Mouse (Mus musculus) neural tube, embryonic 10.5 days (tissue): Measurements from ENCODE around the gene Myh14.

Experiments
- DNase-seq: peaks from one replicate; pipeline ENCODE4 v3.0.0-alpha.2; 2017; ENCODE audit warnings: low spot score; ENCODE audit errors: extremely low spot score

The Myh14 gene

GRCm38 (mm10) chr7:44602443-44602842 is 68.2 kb downstream of the Myh14 start:
- DNase-seq, result peak; percentile 17

DNA sequence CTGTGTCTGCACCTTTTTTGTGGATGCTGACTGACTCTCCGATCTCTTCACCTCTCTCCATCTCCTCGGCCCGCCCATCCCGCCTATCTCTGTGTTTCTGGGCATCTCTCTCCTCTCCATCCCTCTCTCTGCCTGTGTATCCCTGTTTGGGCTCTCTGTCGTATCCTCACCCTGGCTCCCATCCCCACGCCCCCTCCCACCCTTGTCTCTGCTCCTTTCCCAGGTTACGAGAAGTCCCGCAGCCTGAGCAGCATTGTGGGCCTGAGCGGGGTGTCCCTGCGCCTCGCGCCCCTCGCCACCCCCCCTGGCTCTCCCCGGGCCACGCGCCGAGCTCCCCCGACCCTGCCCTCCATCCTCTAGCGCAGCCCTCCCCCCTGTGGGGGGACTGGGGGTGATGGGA is 69.0 kb downstream of the Myh14 start:
- no peak for DNase-seq

DNA sequence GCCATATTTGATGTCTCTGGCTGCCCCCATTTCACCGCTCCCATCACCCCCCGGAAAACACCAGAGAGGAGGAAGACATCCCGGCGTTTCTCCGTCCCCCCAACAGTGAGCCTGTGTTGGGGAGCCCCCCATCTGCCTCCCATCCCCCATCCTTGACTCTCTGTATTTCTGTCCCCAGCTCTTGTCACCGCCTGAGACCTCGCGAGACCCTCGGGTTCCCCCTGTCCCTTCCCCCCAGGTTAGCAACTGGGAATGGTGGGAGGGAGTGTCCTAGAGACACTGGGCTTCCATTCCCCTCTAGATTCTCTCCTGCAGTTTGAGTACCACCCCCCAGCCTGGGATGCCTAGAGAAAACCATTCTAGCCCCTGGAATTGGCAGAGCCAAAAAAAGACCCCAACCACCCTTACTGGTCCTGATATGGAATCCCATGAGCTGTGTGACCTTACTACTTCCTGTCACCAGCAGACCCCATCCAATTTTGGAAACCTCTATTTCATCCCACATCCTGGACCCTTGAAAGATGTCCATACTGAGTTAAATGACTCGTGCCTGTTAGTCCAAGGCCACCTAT is 69.9 kb downstream of the Myh14 start:
- no peak for DNase-seq

DNA sequence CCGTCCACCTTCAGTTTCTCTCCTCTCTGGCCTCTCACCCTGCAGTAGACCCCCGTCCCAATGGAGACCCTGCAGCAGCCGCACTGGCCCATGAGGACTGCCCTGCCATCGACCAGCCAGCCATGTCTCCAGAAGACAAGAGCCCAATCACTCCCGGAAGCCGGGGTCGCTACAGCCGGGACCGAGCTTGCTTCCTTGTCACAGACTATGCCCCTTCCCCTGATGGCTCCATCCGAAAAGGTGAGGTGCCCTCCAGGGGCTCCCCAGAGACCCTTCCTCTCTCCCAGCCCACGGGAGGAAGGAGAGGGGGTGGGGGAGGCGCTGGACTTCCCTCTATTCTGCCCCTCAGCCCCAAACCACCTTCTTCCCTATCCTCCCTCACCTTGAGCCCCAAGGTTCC is 72.3 kb downstream of the Myh14 start:
- DNase-seq, result no peak

GRCm38 (mm10) chr7:44597666-44598065 is 73.0 kb downstream of the Myh14 start:
- DNase-seq, result no peak

- DNase-seq, result no peak
Observed at GRCm38 (mm10) chr7:44596996-44597538, 73.6 kb downstream of the Myh14 start.

- DNase-seq, result no peak
Observed at GRCm38 (mm10) chr7:44596051-44596450, 74.6 kb downstream of the Myh14 start.

- no peak for DNase-seq
Observed at GRCm38 (mm10) chr7:44595131-44595561, 75.5 kb downstream of the Myh14 start.

DNA sequence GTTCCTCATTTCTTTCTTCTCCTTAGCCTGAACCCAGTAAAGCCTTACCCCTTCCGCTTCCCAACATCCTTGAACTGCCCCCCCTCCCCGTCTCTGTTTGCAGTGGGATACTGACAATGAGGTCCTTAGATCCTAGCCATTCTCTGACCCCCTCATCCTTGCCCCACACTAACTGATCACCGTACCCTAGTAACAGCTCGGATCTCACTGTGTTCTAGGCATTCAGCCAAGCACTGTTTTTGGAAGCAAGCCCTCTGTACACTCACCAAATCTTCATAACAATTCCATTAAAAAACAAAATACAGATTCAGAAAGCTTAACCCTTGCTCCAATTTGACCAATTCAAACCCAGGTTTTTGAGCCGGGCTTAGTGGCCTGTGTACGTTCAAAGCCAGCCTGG is 76.4 kb downstream of the Myh14 start:
- DNase-seq, result no peak

- peak; percentile 91 for DNase-seq
Observed at GRCm38 (mm10) chr7:44593775-44594174, 76.9 kb downstream of the Myh14 start.

- no peak for DNase-seq
Observed at GRCm38 (mm10) chr7:44593051-44593450, 77.6 kb downstream of the Myh14 start.

DNA sequence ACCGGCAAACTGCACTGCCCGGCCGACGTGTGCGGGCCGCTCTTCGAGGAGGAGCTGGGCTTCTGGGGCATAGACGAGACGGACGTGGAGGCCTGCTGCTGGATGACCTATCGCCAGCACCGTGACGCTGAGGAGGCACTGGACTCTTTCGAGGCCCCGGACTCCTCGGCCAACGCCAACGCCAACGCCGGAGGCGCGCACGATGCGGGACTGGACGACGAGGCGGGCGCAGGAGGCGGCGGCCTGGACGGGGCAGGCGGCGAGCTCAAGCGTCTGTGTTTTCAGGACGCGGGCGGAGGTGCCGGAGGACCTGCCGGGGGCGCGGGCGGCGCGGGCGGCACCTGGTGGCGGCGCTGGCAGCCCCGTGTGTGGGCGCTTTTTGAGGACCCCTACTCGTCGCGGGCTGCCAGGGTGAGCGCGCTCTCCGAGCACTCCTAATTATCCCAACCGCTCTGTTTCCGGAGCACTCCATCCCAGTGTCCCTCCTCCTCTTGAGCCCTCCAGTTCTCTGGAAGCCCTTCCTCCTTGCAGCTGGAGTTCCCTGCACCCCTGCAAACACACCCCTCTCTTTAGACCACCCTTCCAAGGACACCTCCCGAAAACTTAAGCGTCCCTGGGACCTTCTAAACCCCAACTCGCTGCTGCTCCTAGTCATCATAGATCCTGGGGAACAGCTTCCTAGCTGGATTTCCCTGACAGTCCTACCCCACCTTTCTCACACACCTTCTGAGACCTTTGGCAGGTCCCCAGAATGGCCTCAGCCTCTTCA is 79.1 kb downstream of the Myh14 start:
- peak; percentile 49 for DNase-seq

DNA sequence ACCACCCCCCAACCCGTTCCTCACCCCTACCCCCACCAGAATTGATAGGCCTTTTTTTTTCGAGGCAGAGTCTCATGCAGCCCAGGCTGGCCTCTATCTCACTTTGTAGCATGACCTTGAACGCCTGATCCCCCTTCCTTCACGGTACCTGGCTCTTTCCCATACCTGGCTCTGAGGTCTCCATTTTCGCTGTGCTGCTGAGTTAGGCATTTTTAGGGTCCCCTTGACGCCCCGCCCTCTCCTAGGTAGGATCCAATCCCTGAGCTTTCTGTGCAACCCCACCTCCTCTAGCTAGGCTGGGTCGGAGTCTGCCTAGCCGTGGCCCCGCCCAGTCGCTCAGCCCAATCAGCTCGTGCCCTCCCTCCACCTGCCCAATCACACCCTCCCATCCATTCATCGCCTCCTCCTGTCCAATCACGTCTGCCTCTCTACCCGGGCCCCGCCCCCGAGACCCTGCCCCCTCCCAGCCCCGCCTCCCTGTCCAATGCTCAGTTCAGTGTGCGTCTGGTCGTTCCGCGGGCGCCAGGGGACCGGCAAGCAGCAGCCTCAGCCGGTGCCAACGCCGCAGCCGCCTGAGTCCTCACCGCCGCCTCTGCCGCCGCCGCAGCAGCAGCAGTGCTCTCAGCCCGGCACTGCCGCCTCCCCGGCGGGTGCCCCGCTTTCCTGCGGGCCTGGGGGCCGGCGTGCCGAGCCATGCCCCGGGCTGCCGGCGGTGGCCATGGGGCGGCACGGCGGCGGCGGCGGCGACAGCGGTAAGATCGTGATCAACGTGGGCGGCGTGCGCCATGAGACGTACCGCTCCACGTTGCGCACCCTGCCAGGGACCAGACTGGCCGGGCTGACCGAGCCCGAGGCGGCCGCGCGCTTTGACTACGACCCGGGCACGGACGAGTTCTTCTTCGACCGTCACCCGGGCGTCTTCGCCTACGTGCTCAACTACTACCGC is 80.0 kb downstream of the Myh14 start, which contains the start of gene Kcnc3:
TSS of gene Kcnc3 (plus strand) at position 263 of the 946 bp plus-strand sequence.
- DNase-seq, result peak; percentile 95

DNA sequence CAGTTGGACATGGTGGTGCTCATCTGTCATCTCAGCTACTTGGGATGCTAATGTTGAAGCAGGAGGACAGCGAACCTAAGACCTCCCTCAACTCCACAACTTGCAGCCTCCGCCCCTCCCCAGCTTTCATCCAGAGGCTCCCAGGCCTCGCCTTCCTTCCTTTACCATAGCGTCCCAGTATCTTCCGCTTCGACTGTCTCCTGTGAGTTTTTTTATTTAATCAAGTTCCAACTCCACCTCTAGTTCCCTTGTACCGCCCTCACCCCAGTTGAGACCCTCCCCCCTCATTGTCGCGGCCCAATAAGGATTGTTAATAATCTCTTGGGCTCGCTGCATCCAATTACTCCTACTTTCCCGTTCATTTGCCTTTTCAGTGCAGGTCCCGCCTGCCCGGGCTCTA is 80.7 kb downstream of the Myh14 start:
- no peak for DNase-seq

- DNase-seq, result peak; percentile 78
Observed at GRCm38 (mm10) chr7:44589149-44589548, 81.5 kb downstream of the Myh14 start.

- no peak for DNase-seq
Observed at GRCm38 (mm10) chr7:44588338-44588737, 82.3 kb downstream of the Myh14 start.

DNA sequence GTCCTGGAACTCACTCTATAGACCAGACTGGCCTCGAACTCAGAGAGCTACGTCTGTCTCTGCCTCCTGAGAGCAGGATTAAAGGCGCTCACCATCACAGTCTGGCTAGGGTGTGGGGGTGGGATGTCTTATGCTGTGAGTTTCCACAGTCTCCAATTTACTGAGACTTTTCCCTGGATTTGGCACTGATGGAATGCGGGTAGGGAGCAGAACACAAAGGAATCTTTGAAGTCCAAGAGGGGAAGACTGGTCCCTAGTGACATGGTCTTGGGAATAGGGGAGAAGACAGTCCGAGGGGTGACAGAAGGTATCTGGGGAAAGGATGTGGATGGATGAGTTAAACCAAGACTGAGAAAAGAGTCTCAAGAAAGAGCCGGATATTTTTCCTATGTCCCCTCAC is 83.0 kb downstream of the Myh14 start:
- DNase-seq, result no peak

- peak; percentile 71 for DNase-seq
Observed at GRCm38 (mm10) chr7:44586930-44587329, 83.7 kb downstream of the Myh14 start.

- peak; percentile 46 for DNase-seq
Observed at GRCm38 (mm10) chr7:44586518-44586917, 84.1 kb downstream of the Myh14 start.

GRCm38 (mm10) chr7:44585606-44586005 is 85.0 kb downstream of the Myh14 start:
- DNase-seq, result no peak

- DNase-seq, result no peak
Observed at GRCm38 (mm10) chr7:44584921-44585320, 85.7 kb downstream of the Myh14 start.
